Mouse (Mus musculus) stomach, postnatal 0 days (tissue): Measurements from ENCODE around the gene 4930486L24Rik. TPM values are rescaled to one million over a fixed set of nuclear protein-coding genes. Genes with fewer than 3 reads are reported as not detected.
A peak's percentile ranks its signal among the peaks of the same experiment; 100 is the strongest.

Experiments
- ATAC-seq: fragments of 200-750 bp; cut with Nextera tagmentation; 2 replicates; pipeline ENCODE4 v1.8.0; 2017; ENCODE audit not compliant: low FRiP score, low TSS enrichment
- DNase-seq: peaks from one replicate; pipeline ENCODE4 v3.0.0-alpha.2; 2016; ENCODE audit warnings: low spot score
- H3K27ac ChIP-seq: fragments of 300-500 bp; sonication (generic); replicated peaks from 2 replicates; pipeline ENCODE4 v1.5.1; 2014; ENCODE audit warnings: mild to moderate bottlenecking, control low read depth
- H3K27me3 ChIP-seq: fragments of 300-500 bp; sonication (generic); 2 replicates; pipeline ENCODE4 v1.6.1; 2014; ENCODE audit warnings: low read length; ENCODE audit not compliant: control insufficient read depth, insufficient read depth
- H3K36me3 ChIP-seq: fragments of 300-500 bp; sonication (generic); 2 replicates; pipeline ENCODE4 v1.6.1; 2014; ENCODE audit warnings: low read length, mixed read lengths; ENCODE audit not compliant: control insufficient read depth, insufficient read depth
- H3K4me1 ChIP-seq: fragments of 300-500 bp; sonication (generic); replicated peaks from 2 replicates; pipeline ENCODE4 v1.6.1; 2014; ENCODE audit warnings: antibody characterized with exemption; ENCODE audit not compliant: control insufficient read depth, insufficient read depth
- H3K4me2 ChIP-seq: fragments of 300-500 bp; sonication (generic); replicated peaks from 2 replicates; pipeline ENCODE4 v1.6.1; 2014; ENCODE audit warnings: low read depth, mild to moderate bottlenecking, control low read depth, moderate library complexity
- H3K4me3 ChIP-seq: fragments of 300-500 bp; sonication (generic); 2 replicates; pipeline ENCODE4 v1.5.1; 2014; ENCODE audit warnings: low read depth, low read length, control low read depth
- H3K9ac ChIP-seq: fragments of 300-500 bp; sonication (generic); 2 replicates; pipeline ENCODE4 v1.6.1; 2014; ENCODE audit warnings: mild to moderate bottlenecking, low read length, control low read depth, mixed read lengths
- H3K9me3 ChIP-seq: fragments of 300-500 bp; sonication (generic); 2 replicates; pipeline ENCODE4 v1.6.1; 2016; ENCODE audit warnings: low read length; ENCODE audit not compliant: control insufficient read depth
- CTCF ChIP-seq: IDR thresholded peaks from 2 replicates; pipeline ENCODE4 v1.5.1; 2016; ENCODE audit warnings: antibody characterized with exemption, low read depth, mild to moderate bottlenecking, moderate library complexity
- EP300 ChIP-seq: optimal IDR thresholded peaks from 2 replicates; pipeline ENCODE3; 2016; ENCODE audit warnings: antibody characterized with exemption
- WGBS: fragments of 180-500 bp; shearing (Covaris S2); extraction: QIAGEN DNeasy Blood & Tissue Kit; methylation state at CpG from one replicate; pipeline ENCODE4 v1.1.7; 2014; 5-methylcytosine and 5-hydroxymethylcytosine counted together
- polyA plus RNA-seq: library from polyadenylated mRNA; unstranded; fragments of >200 nt; fragmentation: Nextera tagmentation; extraction: Ambion mirVana; gene quantifications from 2 replicates; pipeline ENCODE4 v1.2.1, GENCODE M21; 2015

The 4930486L24Rik gene
- polyA plus RNA-seq, 1 experiment from 2014 or later = not detected

GRCm38 (mm10) chr13:60819469-60819868 lies 44.8 kb downstream of the 4930486L24Rik start:
- no peaks in the 10 kb centered on the region for H3K36me3 ChIP-seq
- ATAC-seq = no peak

GRCm38 (mm10) chr13:60813722-60814121 lies 50.6 kb downstream of the 4930486L24Rik start:
- no peak overlapping the region for H3K4me2 ChIP-seq
- no peak overlapping the region for H3K9ac ChIP-seq
- H3K4me1 ChIP-seq = no peaks in the 10 kb centered on the region
- no peak for DNase-seq
- H3K4me3 ChIP-seq = no peak overlapping the region
- no peaks in the 10 kb centered on the region for H3K27me3 ChIP-seq
- H3K9me3 ChIP-seq = no peaks in the 10 kb centered on the region
- H3K36me3 ChIP-seq = no peaks in the 10 kb centered on the region
- no peak for TF ChIP-seq EP300
- 34% methylated on average over 1 of the region's 1 CpGs for WGBS
- H3K27ac ChIP-seq = no peak overlapping the region
- 0 out of 2 replicates have a peak, but pooled peaks have one; percentile 54 for ATAC-seq

More at GRCm38 (mm10) chr13:60819469-60819868, 44.8 kb downstream of the 4930486L24Rik start:
- TF ChIP-seq CTCF (peak; percentile 87), EP300 (no peak)
- H3K4me2 ChIP-seq = no peak overlapping the region
- DNase-seq = peak; percentile 70
- no peaks in the 10 kb centered on the region for H3K9me3 ChIP-seq
- no peak overlapping the region for H3K27ac ChIP-seq
- no peaks in the 10 kb centered on the region for H3K4me1 ChIP-seq
- no peak overlapping the region for H3K4me3 ChIP-seq
- H3K27me3 ChIP-seq = no peaks in the 10 kb centered on the region
- no peak overlapping the region for H3K9ac ChIP-seq
- WGBS = 11% methylated on average over 7 of the region's 7 CpGs

GRCm38 (mm10) chr13:60812768-60813167 lies 51.5 kb downstream of the 4930486L24Rik start:
- Histone ChIP-seq H3K4me3 (no peak overlapping the region), H3K9ac (no peak overlapping the region), H3K9me3 (no peaks in the 10 kb centered on the region), H3K4me1 (no peaks in the 10 kb centered on the region), H3K4me2 (no peak overlapping the region), H3K27ac (no peak overlapping the region), H3K36me3 (no peaks in the 10 kb centered on the region), H3K27me3 (no peaks in the 10 kb centered on the region)
- DNase-seq (no peak), ATAC-seq (no peak)
- WGBS = 61% methylated on average over 6 of the region's 6 CpGs
- TF ChIP-seq CTCF (no peak), EP300 (no peak)

- ATAC-seq = no peak
- Histone ChIP-seq H3K4me1 (no peaks in the 10 kb centered on the region), H3K27ac (no peak overlapping the region), H3K9ac (no peak overlapping the region), H3K4me2 (no peak overlapping the region), H3K27me3 (no peaks in the 10 kb centered on the region), H3K4me3 (no peak overlapping the region), H3K36me3 (no peaks in the 10 kb centered on the region), H3K9me3 (no peaks in the 10 kb centered on the region)
- no peak for TF ChIP-seq CTCF
- TF ChIP-seq EP300 = no peak
- WGBS = 49% methylated on average over 2 of the region's 2 CpGs
- DNase-seq = no peak
Observed at GRCm38 (mm10) chr13:60809690-60810089, 54.6 kb downstream of the 4930486L24Rik start.

- TF ChIP-seq EP300 (no peak), CTCF (no peak)
- no peak for DNase-seq
- ATAC-seq = no peak
- no peaks in the 10 kb centered on the region for H3K4me1 ChIP-seq
- no peaks in the 10 kb centered on the region for H3K27me3 ChIP-seq
- no peaks in the 10 kb centered on the region for H3K36me3 ChIP-seq
- 70% methylated on average over 1 of the region's 1 CpGs for WGBS
- no peak within 1 kb of the TSS for H3K9ac ChIP-seq
- no peaks in the 10 kb centered on the region for H3K9me3 ChIP-seq
- H3K27ac ChIP-seq = no peak within 1 kb of the TSS
- H3K4me3 ChIP-seq = no peak within 1 kb of the TSS
- no peak within 1 kb of the TSS for H3K4me2 ChIP-seq
Observed at GRCm38 (mm10) chr13:60802749-60803148, 61.5 kb downstream of the 4930486L24Rik start, which contains the start of gene Ctsll3. Ctsll3 (minus strand) TSS chr13:60802849.

Other genes with a start within 250 kb of the 4930486L24Rik start
- gene BC051665, start 78.1 kb downstream of the 4930486L24Rik start, polyA plus RNA-seq = not detected in 2 replicates
- gene Ctsll3, start 61.6 kb downstream of the 4930486L24Rik start, polyA plus RNA-seq = 0.82 and 0.90 TPM in 2 replicates
- gene Gm49392, start 32.4 kb upstream of the 4930486L24Rik start, polyA plus RNA-seq = 0.15 TPM in 1 of 2 replicates, not detected in the other
- 2.0 and 3.0 TPM in 2 replicates for gene Ctla2b, start 33.0 kb upstream of the 4930486L24Rik start, polyA plus RNA-seq
- not detected in 2 replicates for gene Tpbpb, start 40.4 kb upstream of the 4930486L24Rik start, polyA plus RNA-seq
- gene Gm49393, start 71.1 kb upstream of the 4930486L24Rik start, polyA plus RNA-seq = 0.41 TPM in 1 of 2 replicates, not detected in the other
- 2.4 and 3.1 TPM in 2 replicates for gene Gm49391, start 72.1 kb upstream of the 4930486L24Rik start, polyA plus RNA-seq
- gene Ctla2a, start 72.2 kb upstream of the 4930486L24Rik start, polyA plus RNA-seq = 20.6 and 23.6 TPM in 2 replicates
- gene Tpbpa, start 77.5 kb upstream of the 4930486L24Rik start, polyA plus RNA-seq = not detected in 2 replicates
- gene Ctsj, start 141.5 kb upstream of the 4930486L24Rik start, polyA plus RNA-seq = not detected in 2 replicates
- gene Ctsq, start 176.2 kb upstream of the 4930486L24Rik start, polyA plus RNA-seq = not detected in 2 replicates